Mouse (Mus musculus): ENCODE results near the gene Tnfrsf1b. TPM values are rescaled to one million over a fixed set of nuclear protein-coding genes. Genes with fewer than 3 reads are reported as not detected.
"Not testable (repeated sequence)": the region's sequence is repeated elsewhere in the genome, so short reads cannot be mapped to it uniquely, and the experiment has no call there.

Gene Tnfrsf1b
- polyA plus RNA-seq, 1 experiment from 2014 or later = 5.2 TPM

DNA sequence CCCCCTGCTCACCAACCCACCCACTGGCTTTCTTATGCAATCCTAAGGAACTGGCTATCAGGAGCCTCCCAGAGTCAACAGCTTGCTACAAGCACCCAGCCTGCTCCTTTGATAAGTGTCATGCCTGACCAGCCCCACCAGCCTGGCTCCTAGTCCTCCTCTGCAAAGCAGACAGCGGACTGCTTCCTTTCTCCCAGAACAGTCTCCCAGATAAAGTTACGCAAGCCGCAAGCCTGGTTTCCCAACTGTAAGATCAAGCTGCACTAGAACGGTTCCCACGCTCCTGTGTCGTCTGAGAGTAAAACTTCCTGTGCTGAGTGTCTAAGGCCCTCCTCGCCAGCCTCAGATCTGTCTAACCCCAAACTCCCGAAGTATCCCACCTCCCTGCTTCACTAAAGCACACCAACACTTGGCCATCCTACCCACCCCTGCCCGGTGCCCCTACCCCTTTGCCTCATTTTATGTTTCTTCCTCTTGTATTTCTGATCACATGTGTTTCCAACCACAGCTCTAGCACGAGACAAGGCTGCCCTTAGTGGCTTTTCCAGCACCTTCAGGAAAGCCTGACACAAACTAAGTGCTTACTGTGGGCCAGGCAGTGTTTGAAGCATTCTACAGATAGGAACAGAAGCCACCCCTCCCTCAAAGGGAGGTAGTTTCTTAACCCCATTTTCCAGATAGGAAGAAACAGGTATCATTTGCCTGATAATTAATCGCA is 46.5 kb downstream of the Tnfrsf1b start:
- peaks cover 13% of the 10 kb centered on the region for H3K4me1 ChIP-seq
- no peak overlapping the region for H3K4me3 ChIP-seq
- H3K9ac ChIP-seq = no peak overlapping the region
- no peaks in the 10 kb centered on the region for H3K9me3 ChIP-seq
- H3K27ac ChIP-seq = peak overlapping the region; percentile 48
- 13% methylated on average over 11 of the region's 11 CpGs for WGBS
- peak; percentile 84 for ATAC-seq (ENCODE audit: borderline replicate concordance, extremely low read depth, low FRiP score, low TSS enrichment)
- no peaks in the 10 kb centered on the region for H3K36me3 ChIP-seq
- H3K4me2 ChIP-seq = peak overlapping the region; percentile 18; the same call in 1 of the 2 replicates
- H3K27me3 ChIP-seq = no peaks in the 10 kb centered on the region

DNA sequence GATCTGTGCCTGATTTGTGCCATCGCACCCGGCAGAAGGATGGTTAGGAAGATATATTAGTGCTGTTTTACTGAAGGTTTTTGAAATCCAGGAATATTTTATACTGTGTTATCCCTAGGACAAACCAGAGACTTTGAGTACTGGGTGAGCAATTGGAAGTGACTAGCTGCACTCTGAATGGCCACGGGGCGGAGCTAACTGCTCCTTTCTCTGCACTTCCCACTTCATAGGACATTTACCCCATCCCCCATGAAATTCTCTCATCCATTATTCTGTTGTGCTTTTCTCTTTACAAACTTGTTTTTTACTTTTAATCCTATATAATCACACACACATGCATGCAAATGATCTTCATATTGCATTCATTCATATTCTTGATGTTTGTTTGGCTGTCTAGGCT is 50.1 kb downstream of the Tnfrsf1b start:
- H3K27ac ChIP-seq = no peak overlapping the region
- 75% methylated on average over 4 of the region's 4 CpGs for WGBS
- ATAC-seq (ENCODE audit: borderline replicate concordance, extremely low read depth, low FRiP score, low TSS enrichment) = no peak

GRCm38 (mm10) chr4:145195172-145195571 is 51.5 kb downstream of the Tnfrsf1b start:
- WGBS = 20% methylated on average over 5 of the region's 5 CpGs
- Histone ChIP-seq H3K27me3 (no peaks in the 10 kb centered on the region), H3K4me3 (peak overlapping the region; percentile 100), H3K36me3 (no peaks in the 10 kb centered on the region), H3K9ac (no peak overlapping the region), H3K4me1 (peaks cover 26% of the 10 kb centered on the region), H3K9me3 (no peaks in the 10 kb centered on the region), H3K4me2 (peak overlapping the region; percentile 82), H3K27ac (no peak overlapping the region)
- ATAC-seq (ENCODE audit: borderline replicate concordance, extremely low read depth, low FRiP score, low TSS enrichment) = peak; percentile 6; the same call in 1 of the 2 replicates

More for the DNA sequence above, 50.1 kb downstream of the Tnfrsf1b start:
- Histone ChIP-seq H3K4me2 (no peak overlapping the region), H3K4me1 (peaks cover 33% of the 10 kb centered on the region), H3K9ac (no peak overlapping the region), H3K36me3 (no peaks in the 10 kb centered on the region), H3K4me3 (no peak overlapping the region), H3K27me3 (no peaks in the 10 kb centered on the region), H3K9me3 (no peaks in the 10 kb centered on the region)

DNA sequence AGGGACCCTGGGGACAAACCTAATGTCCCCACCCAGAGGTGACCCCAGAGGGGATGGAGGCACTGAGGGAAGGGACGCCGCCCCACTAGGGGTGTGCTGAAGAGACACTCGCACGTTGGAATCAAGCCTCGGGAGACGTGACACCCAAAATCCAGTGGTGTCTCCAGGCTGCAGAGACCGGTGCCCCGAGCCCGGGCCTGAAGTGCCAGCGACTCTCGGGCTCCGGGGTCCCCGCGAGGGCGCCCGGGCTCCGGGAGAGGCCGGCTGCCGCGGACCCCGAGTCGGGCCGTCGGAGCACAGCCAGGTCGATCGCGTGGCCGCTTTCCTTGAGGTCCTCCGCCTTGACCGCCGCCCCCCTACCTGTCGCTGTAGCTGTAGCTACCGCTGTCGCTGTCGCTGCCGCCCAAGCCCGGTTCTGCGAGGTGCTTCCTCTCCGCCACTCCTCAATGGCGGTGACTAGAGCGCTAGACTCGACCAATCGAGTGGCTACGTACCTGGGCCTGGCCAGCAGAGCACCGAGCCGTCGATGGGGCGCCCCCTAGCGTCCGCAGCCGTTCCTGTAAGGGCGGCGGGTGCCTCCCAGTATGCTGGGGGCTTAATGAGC is 52.0 kb downstream of the Tnfrsf1b start, which contains the start of gene Vps13d:
Vps13d (minus strand) TSS at position 447 of the 604 bp plus-strand sequence.
- WGBS = under 1% methylated on average over 51 of the region's 53 CpGs
- Histone ChIP-seq H3K27me3 (no peaks in the 10 kb centered on the region), H3K4me1 (peaks cover 22% of the 10 kb centered on the region), H3K4me2 (peak within 1 kb of the TSS; percentile 82), H3K9me3 (no peaks in the 10 kb centered on the region), H3K27ac (peak within 1 kb of the TSS; percentile 76), H3K4me3 (peak within 1 kb of the TSS; percentile 100), H3K9ac (peak within 1 kb of the TSS; percentile 82), H3K36me3 (no peaks in the 10 kb centered on the region)
- ATAC-seq (ENCODE audit: borderline replicate concordance, extremely low read depth, low FRiP score, low TSS enrichment) = peak; percentile 93

DNA sequence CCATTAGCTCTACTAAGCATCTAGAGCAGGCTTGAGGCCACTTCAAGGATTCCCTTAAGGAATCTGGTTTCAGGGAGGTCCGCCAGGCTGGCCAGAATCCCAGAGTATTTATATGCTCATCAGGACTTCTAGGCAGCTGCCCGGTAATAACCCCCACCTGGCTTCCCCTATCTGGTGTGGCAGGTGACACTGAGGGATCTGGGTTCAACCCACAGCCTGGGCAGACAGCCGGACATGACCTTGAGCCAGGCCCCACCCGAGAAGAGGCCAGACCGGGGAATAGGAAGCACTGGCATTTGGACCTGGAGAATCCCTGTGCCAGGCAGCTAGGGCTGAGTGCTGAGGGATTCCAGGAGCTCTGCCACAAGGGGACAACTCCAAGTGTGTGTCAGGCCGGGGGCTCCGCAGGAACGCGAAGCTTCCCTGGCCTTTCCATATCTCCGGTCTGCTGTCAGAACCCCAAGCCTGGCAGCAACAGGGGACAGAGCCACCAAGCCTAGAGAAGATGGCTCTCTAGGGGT is 52.6 kb downstream of the Tnfrsf1b start:
- under 1% methylated on average over 10 of the region's 10 CpGs for WGBS
- Histone ChIP-seq H3K9ac (peak overlapping the region; percentile 82), H3K4me3 (peak overlapping the region; percentile 100), H3K4me2 (peak overlapping the region; percentile 82), H3K9me3 (no peaks in the 10 kb centered on the region), H3K4me1 (peaks cover 22% of the 10 kb centered on the region), H3K27me3 (no peaks in the 10 kb centered on the region), H3K36me3 (peaks cover under 1% of the 10 kb centered on the region; the same call in 1 of the 2 replicates), H3K27ac (peak overlapping the region; percentile 76)
- ATAC-seq (ENCODE audit: borderline replicate concordance, extremely low read depth, low FRiP score, low TSS enrichment) = peak; percentile 40; the same call in 1 of the 2 replicates

GRCm38 (mm10) chr4:145193406-145193805 is 53.3 kb downstream of the Tnfrsf1b start:
- WGBS = 16% methylated on average over 3 of the region's 3 CpGs
- H3K4me1 ChIP-seq = peaks cover 22% of the 10 kb centered on the region
- H3K4me2 ChIP-seq = peak overlapping the region; percentile 82
- H3K4me3 ChIP-seq = peak overlapping the region; percentile 100
- no peak overlapping the region for H3K9ac ChIP-seq
- no peaks in the 10 kb centered on the region for H3K9me3 ChIP-seq
- H3K36me3 ChIP-seq = peaks cover 4% of the 10 kb centered on the region; the same call in 1 of the 2 replicates
- peak overlapping the region; percentile 76; the same call in 1 of the 2 replicates for H3K27ac ChIP-seq
- H3K27me3 ChIP-seq = no peaks in the 10 kb centered on the region
- no peak for ATAC-seq (ENCODE audit: borderline replicate concordance, extremely low read depth, low FRiP score, low TSS enrichment)

GRCm38 (mm10) chr4:145192686-145193085 is 54.0 kb downstream of the Tnfrsf1b start:
- H3K4me1 ChIP-seq = peaks cover 22% of the 10 kb centered on the region
- H3K27me3 ChIP-seq = no peaks in the 10 kb centered on the region
- ATAC-seq (ENCODE audit: borderline replicate concordance, extremely low read depth, low FRiP score, low TSS enrichment) = no peak
- H3K4me3 ChIP-seq = no peak overlapping the region
- no peak overlapping the region for H3K4me2 ChIP-seq
- peaks cover 4% of the 10 kb centered on the region for H3K36me3 ChIP-seq
- H3K27ac ChIP-seq = no peak overlapping the region
- no peak overlapping the region for H3K9ac ChIP-seq
- H3K9me3 ChIP-seq = no peaks in the 10 kb centered on the region

- no peaks in the 10 kb centered on the region for H3K9me3 ChIP-seq
- H3K36me3 ChIP-seq = peaks cover 26% of the 10 kb centered on the region
- H3K4me3 ChIP-seq = no peak overlapping the region
- ATAC-seq (ENCODE audit: borderline replicate concordance, extremely low read depth, low FRiP score, low TSS enrichment) = no peak
- peaks cover 12% of the 10 kb centered on the region for H3K4me1 ChIP-seq
- H3K27ac ChIP-seq = no peak overlapping the region
- no peak overlapping the region for H3K4me2 ChIP-seq
- H3K9ac ChIP-seq = no peak overlapping the region
- H3K27me3 ChIP-seq = no peaks in the 10 kb centered on the region
Observed at GRCm38 (mm10) chr4:145188561-145188960, 58.1 kb downstream of the Tnfrsf1b start.

- peaks cover 32% of the 10 kb centered on the region for H3K36me3 ChIP-seq
- ATAC-seq (ENCODE audit: borderline replicate concordance, extremely low read depth, low FRiP score, low TSS enrichment) = no peak
Observed at GRCm38 (mm10) chr4:145187619-145188018, 59.1 kb downstream of the Tnfrsf1b start.

DNA sequence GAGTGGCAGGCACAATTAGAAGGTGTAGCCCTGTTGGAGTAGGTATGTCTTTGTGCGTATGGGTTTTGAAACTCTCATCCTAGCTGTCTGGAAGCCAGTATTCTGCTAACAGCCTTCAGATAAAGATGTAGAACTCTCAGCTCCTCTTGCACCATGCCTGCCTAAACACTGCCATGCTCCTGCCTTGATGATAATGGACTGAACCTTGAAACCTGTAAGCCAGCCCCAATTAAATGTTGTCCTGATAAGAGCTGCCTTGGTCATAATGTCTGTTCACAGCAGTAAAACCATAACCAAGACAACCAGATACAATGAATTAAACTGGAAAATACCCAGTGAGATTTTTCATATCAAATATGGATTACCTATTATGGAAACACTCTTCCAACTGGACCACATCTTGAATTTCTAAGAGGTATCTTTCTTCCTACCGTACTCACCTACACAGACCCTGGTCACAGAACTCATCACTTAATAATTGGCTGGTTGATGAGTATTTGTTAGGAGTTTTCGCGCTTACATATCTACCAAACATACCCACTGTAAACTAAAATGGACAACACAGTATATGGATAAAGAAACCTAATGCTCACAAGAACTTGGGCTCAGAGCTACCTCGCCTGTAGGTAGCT is 67.6 kb downstream of the Tnfrsf1b start:
- no peak overlapping the region for H3K4me3 ChIP-seq
- no peaks in the 10 kb centered on the region for H3K4me1 ChIP-seq
- no peak overlapping the region for H3K9ac ChIP-seq
- no peak overlapping the region for H3K4me2 ChIP-seq
- H3K27me3 ChIP-seq = no peaks in the 10 kb centered on the region
- H3K9me3 ChIP-seq = no peaks in the 10 kb centered on the region
- 94% methylated on average over 5 of the region's 5 CpGs for WGBS
- H3K36me3 ChIP-seq = peaks cover 37% of the 10 kb centered on the region
- no peak for ATAC-seq (ENCODE audit: borderline replicate concordance, extremely low read depth, low FRiP score, low TSS enrichment)
- H3K27ac ChIP-seq = no peak overlapping the region

More at GRCm38 (mm10) chr4:145187619-145188018, 59.1 kb downstream of the Tnfrsf1b start:
- no peak overlapping the region for H3K4me3 ChIP-seq
- no peaks in the 10 kb centered on the region for H3K27me3 ChIP-seq
- H3K9ac ChIP-seq = no peak overlapping the region
- no peak overlapping the region for H3K4me2 ChIP-seq
- 72% methylated on average over 2 of the region's 2 CpGs for WGBS
- no peaks in the 10 kb centered on the region for H3K9me3 ChIP-seq
- H3K27ac ChIP-seq = no peak overlapping the region
- peaks cover 3% of the 10 kb centered on the region; the same call in 1 of the 2 replicates for H3K4me1 ChIP-seq

DNA sequence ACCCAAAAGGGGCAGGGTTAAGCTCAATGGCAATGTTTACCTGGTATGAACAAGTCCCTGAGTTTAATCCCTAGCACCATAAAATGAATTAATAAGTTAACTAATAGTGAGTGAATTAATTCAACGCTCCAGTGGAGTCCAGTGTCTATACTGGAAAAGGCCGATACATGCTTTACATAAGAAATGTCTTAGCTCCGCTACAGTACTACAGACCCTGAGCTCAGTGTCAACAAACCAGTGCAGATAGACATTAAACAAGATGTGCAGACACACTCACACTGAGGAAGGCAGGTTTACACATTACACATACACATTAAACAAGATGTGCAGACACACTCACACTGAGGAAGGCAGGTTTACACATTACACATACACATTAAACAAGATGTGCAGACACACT is 81.1 kb downstream of the Tnfrsf1b start:
- H3K27me3 ChIP-seq; H3K4me3 ChIP-seq; H3K27ac ChIP-seq; H3K9me3 ChIP-seq; ATAC-seq (ENCODE audit: borderline replicate concordance, extremely low read depth, low FRiP score, low TSS enrichment); H3K9ac ChIP-seq; H3K4me1 ChIP-seq; H3K4me2 ChIP-seq: not testable (repeated sequence)
- WGBS = 84% methylated on average over 3 of the region's 3 CpGs
- peaks cover 77% of the 10 kb centered on the region for H3K36me3 ChIP-seq

Measured in lung, embryonic 15.5 days (tissue).